8 mouse cellular contexts compared by ENCODE assay signal in genomic region chr12:90738388-90739223, GRCm38 (mm10). TPM values are rescaled to one million over a fixed set of nuclear protein-coding genes. Genes with fewer than 3 reads are reported as not detected.
DNase-seq lines count a peak whose midpoint lies in the region; ATAC-seq and TF ChIP-seq lines count a peak whose summit lies in the region.

Dio2 (minus strand) TSS chr12:90738438.

- H3K4me1 ChIP-seq in forebrain, embryonic 11.5 days (replicated peaks; ENCODE audit: control insufficient read depth, insufficient read depth, low read length), result no peaks in the 10 kb centered on the region
- H3K4me1 ChIP-seq in intestine, embryonic 15.5 days (replicated peaks), result no peaks in the 10 kb centered on the region
- peaks cover 6% of the 10 kb centered on the region for H3K4me1 ChIP-seq in megakaryocyte, embryonic 14.5 days
- peaks cover 8% of the 10 kb centered on the region; the same call in 1 of the 2 replicates for H3K4me1 ChIP-seq in thymus, adult 2 months (replicated peaks; ENCODE audit: control insufficient read depth, insufficient read depth, low read length)

- no peaks in the 10 kb centered on the region for H3K36me3 ChIP-seq in forebrain, embryonic 11.5 days (ENCODE audit: control insufficient read depth, insufficient read depth, low read length)
- H3K36me3 ChIP-seq in intestine, embryonic 15.5 days, result no peaks in the 10 kb centered on the region
- H3K36me3 ChIP-seq in megakaryocyte, embryonic 14.5 days (replicated peaks; ENCODE audit: low read length), result no peaks in the 10 kb centered on the region
- no peaks in the 10 kb centered on the region for H3K36me3 ChIP-seq in thymus, adult 2 months (ENCODE audit: control insufficient read depth, insufficient read depth, low read length)

- no peak within 1 kb of the TSS for H3K4me3 ChIP-seq in forebrain, embryonic 11.5 days (ENCODE audit: low read depth, low read length)
- peak within 1 kb of the TSS; percentile 19 for H3K4me3 ChIP-seq in intestine, embryonic 15.5 days (replicated peaks)
- peak within 1 kb of the TSS; percentile 88 for H3K4me3 ChIP-seq in megakaryocyte, embryonic 14.5 days (replicated peaks)
- H3K4me3 ChIP-seq in thymus, adult 2 months (ENCODE audit: control insufficient read depth, insufficient read depth, low read length), result peak within 1 kb of the TSS; percentile 45

- no peak for TF ChIP-seq POLR2A in thymus, adult 2 months (IDR thresholded peaks at IDR 0.05; ENCODE audit: control insufficient read depth, extremely low read depth, insufficient read depth, low read length, poor library complexity)

- H3K4me2 ChIP-seq in forebrain, embryonic 11.5 days (ENCODE audit: low read depth, low read length, severe bottlenecking), result peak within 1 kb of the TSS; percentile 33; the same call in 1 of the 2 replicates
- peak within 1 kb of the TSS; percentile 53 for H3K4me2 ChIP-seq in intestine, embryonic 15.5 days (replicated peaks)

- no peaks in the 10 kb centered on the region for H3K9me3 ChIP-seq in forebrain, embryonic 11.5 days (ENCODE audit: control insufficient read depth, low read length)
- H3K9me3 ChIP-seq in intestine, embryonic 15.5 days, result no peaks in the 10 kb centered on the region
- 0 out of 2 replicates have a peak, but pooled peaks cover 3% of the 10 kb centered on the region for H3K9me3 ChIP-seq in megakaryocyte, embryonic 14.5 days

- no peak within 1 kb of the TSS for H3K27ac ChIP-seq in forebrain, embryonic 11.5 days (ENCODE audit: low read depth, low read length)
- no peak within 1 kb of the TSS for H3K27ac ChIP-seq in intestine, embryonic 15.5 days
- peak within 1 kb of the TSS; percentile 36; the same call in 1 of the 2 replicates for H3K27ac ChIP-seq in thymus, adult 2 months (ENCODE audit: control insufficient read depth, insufficient read depth, low read length)

- peak; percentile 58; the same call in 1 of the 2 replicates for ATAC-seq in forebrain, embryonic 11.5 days (replicated peaks; ENCODE audit: low FRiP score)
- ATAC-seq in intestine, embryonic 15.5 days, result 0 out of 2 replicates have a peak, but pooled peaks have one; percentile 55

- no peaks in the 10 kb centered on the region for H3K27me3 ChIP-seq in forebrain, embryonic 11.5 days (ENCODE audit: control insufficient read depth, insufficient read depth, low read length)
- H3K27me3 ChIP-seq in intestine, embryonic 15.5 days (replicated peaks), result 0 out of 2 replicates have a peak, but pooled peaks cover 2% of the 10 kb centered on the region
- peaks cover 3% of the 10 kb centered on the region for H3K27me3 ChIP-seq in megakaryocyte, embryonic 14.5 days (replicated peaks)
- no peaks in the 10 kb centered on the region for H3K27me3 ChIP-seq in thymus, adult 2 months (ENCODE audit: control insufficient read depth, insufficient read depth, low read length)

- TF ChIP-seq CTCF in thymus, adult 2 months (IDR thresholded peaks at IDR 0.05; ENCODE audit: borderline replicate concordance, control insufficient read depth, extremely low read depth, insufficient read depth, low read length, poor library complexity), result no peak

- WGBS in forebrain, embryonic 11.5 days, result 23% methylated on average over 10 of the region's 10 CpGs
- WGBS in intestine, embryonic 15.5 days, result 13% methylated on average over 10 of the region's 10 CpGs
- WGBS in thymus, adult 2 months, result 2% methylated on average over 10 of the region's 10 CpGs

- DNase-seq in gastrocnemius, adult 18-20 months (ENCODE audit: low spot score), result peak; percentile 15
- DNase-seq in gastrocnemius, adult 8-10 months (ENCODE audit: low spot score in 2 of 2), result no peak
- DNase-seq in thymus, adult 18-20 months, result peak; percentile 3 to 11
- DNase-seq in thymus, postnatal 10 days (ENCODE audit: low spot score in 2 of 2), result no peak
- no peak for DNase-seq in forebrain, embryonic 11.5 days (ENCODE audit: low spot score)
- peak; percentile 16 for DNase-seq in thymus, adult 2 months

- H3K9ac ChIP-seq in forebrain, embryonic 11.5 days (ENCODE audit: low read length), result no peak within 1 kb of the TSS
- H3K9ac ChIP-seq in intestine, embryonic 15.5 days, result 0 out of 2 replicates have a peak within 1 kb of the TSS, but pooled peaks have one; percentile 9

RNA-seq across cellular contexts. Expression of gene Dio2, which starts in this region (rescaled TPM):
- 1 to 10 TPM in 1 of 2 experiments, under 1 TPM in 1; 0.84 to 1.6 TPM for total RNA-seq in gastrocnemius, adult 18-20 months (2021)
- 1 to 10 TPM in 1 of 4 experiments, under 1 TPM in 3; 0.72 to 1.2 (median 0.85) TPM for total RNA-seq in gastrocnemius, adult 8-10 months (2022)
- 0.13 and 0.17 TPM in 2 replicates for polyA plus RNA-seq in forebrain, embryonic 11.5 days (2014; fragmentation: Nextera tagmentation; extraction: Ambion mirVana)
- 0.05 and 0.10 TPM in 2 replicates for polyA plus RNA-seq in intestine, embryonic 15.5 days (2015; fragmentation: Nextera tagmentation; extraction: Ambion mirVana)
- polyA plus RNA-seq in megakaryocyte, embryonic 14.5 days (2012; ENCODE audit: insufficient read depth, low replicate concordance), result not detected in 2 replicates
- polyA plus RNA-seq in thymus, adult 2 months (2012; rRNA removed), result 0.73 and 0.77 TPM in 2 replicates

Comparison
In these comparisons a context has a peak if more than half of its experiments do, and no peak if none do; other contexts are left out.
1. DNase-seq: peak in gastrocnemius, adult 18-20 months (single experiment) and thymus, adult 18-20 months (2 of 2); none in gastrocnemius, adult 8-10 months (0 of 2), thymus, postnatal 10 days (0 of 2) and forebrain, embryonic 11.5 days (single experiment).
2. Peak in ATAC-seq and H3K4me2 ChIP-seq in forebrain, embryonic 11.5 days; RNA of the gene not detected or under 1 TPM.
3. Peak in ATAC-seq, H3K4me3 ChIP-seq, H3K9ac ChIP-seq and H3K4me2 ChIP-seq in intestine, embryonic 15.5 days; RNA of the gene not detected or under 1 TPM.
4. Peak in DNase-seq, H3K4me3 ChIP-seq and H3K27ac ChIP-seq in thymus, adult 2 months; RNA of the gene not detected or under 1 TPM.